Mouse (Mus musculus): ENCODE measurements around the gene Cela3a.

DNA sequence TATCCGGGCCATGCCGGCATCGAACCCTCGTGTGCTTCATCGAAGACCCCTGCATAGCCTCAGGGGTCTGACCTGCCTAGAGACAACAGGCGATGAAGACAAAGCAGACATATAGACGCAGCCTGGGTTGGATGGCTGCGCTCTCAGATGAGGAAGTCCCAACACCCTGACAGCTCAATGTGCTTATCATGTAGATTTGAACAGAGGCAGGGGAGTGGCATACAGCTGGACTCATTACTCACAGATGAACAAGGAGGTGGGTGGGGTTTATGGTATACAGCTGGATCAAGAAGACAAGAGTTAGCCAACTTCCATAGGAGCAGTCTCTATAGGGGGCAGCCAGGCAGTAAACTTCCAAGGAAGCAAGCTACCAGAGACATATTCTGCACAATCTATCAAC, 29.3 kb upstream of the Cela3a start:
- TF ChIP-seq CTCF (IDR thresholded peaks at IDR 0.05; ENCODE audit: extremely low read depth, insufficient read length, insufficient replicate concordance, low read depth, low read length) = no peak
- TF ChIP-seq POLR2A (IDR thresholded peaks at IDR 0.05; ENCODE audit: low read depth, low read length) = no peak
